Mouse (Mus musculus) spleen, postnatal 14 days (tissue): ENCODE data around the gene Nup85.

Experiments used
- DNase-seq, 2 experiments: peaks; one replicate each; pipeline ENCODE4 v3.0.0; 2021 to 2022; ENCODE audit warnings: low spot score in 2 of 2

Gene Nup85

GRCm38 (mm10) chr11:115613138-115613945 lies 49.1 kb downstream of the Nup85 start:
- no peak for DNase-seq

- no peak for DNase-seq
Observed at GRCm38 (mm10) chr11:115614346-115615107, 50.3 kb downstream of the Nup85 start.

GRCm38 (mm10) chr11:115615108-115615825 lies 51.0 kb downstream of the Nup85 start:
- no peak for DNase-seq

GRCm38 (mm10) chr11:115615875-115616274 lies 51.6 kb downstream of the Nup85 start:
- no peak for DNase-seq

DNA sequence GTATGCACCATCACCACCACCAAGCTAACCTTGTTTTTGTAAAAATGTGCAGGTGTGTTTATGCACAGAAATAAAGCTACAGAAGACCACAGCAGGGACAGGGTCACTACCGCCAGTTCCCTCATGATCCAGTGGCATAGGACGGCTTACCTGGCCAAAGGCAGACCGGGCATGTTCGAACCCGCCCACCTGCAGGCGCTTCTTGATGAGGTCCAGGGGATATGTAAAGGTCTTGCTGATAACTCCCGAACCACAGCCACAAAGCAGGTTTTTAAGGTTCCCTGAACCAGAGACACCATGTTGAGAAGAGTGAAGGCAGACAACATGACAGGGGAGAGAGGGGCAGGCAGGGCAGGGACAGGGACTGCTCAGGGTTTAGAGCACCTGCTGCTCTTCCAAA lies 52.1 kb downstream of the Nup85 start:
- DNase-seq, result no peak

DNA sequence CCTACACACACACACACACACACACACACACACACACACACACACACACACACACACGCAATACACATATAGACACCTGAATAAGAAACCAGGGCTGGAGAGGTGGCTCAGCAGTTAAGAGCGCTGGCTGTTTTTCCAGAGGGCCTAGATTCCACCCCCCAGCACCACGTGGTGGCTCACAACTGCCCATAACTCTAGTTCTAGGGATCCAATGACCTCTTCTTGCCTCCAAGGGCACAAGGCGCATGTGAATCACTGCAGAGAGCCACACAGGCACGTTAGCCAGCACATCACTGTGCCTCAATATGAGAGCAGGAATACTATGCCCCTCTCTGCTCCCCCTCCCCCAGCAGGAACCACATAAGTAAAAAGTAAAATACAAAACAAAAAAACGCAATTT lies 52.7 kb downstream of the Nup85 start:
- no peak for DNase-seq

- no peak for DNase-seq
Observed at GRCm38 (mm10) chr11:115618001-115618400, 53.8 kb downstream of the Nup85 start.

DNA sequence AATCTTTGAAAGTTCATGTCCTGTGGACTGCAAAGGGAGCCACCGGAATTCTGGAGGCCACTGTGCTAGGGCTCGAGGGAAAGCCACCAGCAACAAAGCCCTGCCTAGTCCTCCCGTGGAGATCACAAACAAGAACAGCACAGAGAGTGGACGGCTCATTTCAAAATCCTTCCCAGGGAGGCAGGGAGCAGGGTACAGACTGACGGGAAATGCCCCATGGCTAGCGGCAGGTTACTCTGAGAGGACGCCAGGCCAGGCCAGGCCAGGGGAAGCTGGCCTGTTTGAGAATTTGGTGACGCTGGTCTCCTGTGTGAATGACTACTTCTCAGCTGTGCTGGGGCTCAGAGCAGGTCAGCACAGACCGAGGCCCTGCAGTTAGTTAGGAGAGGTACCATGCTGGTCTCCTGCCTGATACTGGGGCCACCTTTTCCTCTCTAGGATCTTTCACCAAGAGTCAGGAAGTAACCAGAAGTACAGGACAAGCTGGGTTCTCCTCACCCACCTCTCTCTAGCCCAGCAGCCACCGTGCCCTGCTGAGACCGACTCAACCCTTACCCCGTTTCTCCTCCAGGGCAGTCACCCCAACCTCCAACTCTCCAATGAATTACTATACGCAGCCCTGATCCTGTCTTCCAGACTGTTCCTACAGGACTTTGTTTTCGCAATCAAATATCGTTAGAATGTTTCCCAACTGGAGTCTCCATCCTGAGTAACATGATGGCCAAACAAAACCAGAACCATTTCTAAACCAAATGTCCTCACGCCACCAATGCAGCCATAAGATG lies 54.7 kb downstream of the Nup85 start:
- no peak for DNase-seq

- DNase-seq, result no peak
Observed at GRCm38 (mm10) chr11:115619949-115620348, 55.7 kb downstream of the Nup85 start.

GRCm38 (mm10) chr11:115623487-115624070 lies 59.3 kb downstream of the Nup85 start:
- no peak for DNase-seq

GRCm38 (mm10) chr11:115625877-115626276 lies 61.6 kb downstream of the Nup85 start:
- no peak for DNase-seq

DNA sequence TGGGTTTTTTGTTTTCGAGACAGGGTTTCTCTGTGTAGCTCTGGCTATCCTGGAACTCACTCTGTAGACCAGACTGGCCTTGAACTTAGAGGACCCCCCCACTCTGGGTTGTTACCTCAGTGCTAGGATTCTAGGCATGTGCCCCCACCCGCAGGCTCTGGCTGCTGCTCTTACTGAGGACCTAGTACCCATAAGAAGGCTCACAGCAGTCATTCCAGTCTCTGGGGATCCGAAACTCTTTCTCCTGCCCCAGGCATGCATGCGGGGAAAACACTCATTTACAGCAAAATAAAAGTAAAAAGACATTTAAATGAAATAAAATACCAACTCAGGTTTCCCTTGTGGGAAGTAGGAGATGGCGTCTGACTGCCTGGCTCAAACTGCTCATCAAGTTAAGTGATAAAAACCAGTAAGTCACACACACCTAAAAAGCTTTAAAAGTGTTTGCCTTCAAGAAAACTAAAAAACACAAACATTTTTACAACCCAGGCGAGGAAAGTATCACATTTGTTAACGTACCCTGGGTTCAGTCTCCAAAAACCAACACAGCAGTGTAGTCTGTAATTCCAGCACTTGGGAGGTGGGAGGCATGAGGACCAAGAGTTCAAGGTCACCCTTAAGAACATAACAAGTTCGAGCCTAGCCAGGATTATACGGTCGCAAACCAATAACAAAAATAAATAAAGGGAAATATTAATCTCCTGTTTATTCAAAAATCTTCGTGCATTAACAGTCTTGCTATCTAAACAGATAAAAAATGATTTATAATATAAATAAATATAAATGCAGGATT lies 62.8 kb downstream of the Nup85 start:
- no peak for DNase-seq

DNA sequence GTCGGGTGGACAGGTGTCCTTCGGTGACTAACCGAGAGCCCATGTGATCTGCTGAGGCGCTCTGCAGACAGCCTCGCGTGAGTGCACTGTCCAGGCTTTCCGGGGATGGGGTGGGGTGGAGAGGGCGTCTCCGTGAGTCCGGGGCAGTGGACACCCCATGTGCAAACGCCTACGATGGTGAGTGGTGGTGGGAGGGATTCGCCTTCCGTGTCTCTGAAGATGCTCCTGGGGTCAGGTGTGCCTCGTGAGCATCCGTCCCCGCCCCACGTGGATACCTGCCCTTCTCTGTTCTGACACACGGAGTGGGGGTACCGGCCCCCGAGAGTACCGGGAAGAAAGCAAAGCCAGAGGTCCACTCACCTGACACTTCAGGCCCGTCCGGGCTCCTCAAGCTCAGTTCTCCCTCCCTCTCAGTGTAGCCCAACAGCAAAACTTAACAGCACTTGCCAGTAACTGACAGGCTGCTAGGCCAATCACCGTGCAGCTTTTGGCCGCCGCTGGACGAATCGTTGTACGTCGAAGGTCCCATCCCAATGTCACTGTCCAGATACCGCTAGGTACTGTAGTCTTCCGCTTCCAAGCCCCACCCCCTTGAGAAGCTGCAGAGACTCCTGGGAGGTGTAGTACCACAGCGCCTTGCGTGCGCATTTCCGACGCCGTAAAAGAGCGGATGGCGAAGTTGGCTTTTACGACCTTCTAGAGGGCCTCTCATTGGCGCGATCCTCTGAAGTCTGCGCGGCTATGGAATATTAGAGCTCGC lies 63.7 kb downstream of the Nup85 start, which contains the start of gene Slc25a19:
Gene Slc25a19 (minus strand): TSS at position 591 of the 760 bp plus-strand sequence.
- peak; percentile 96 to 97 for DNase-seq

GRCm38 (mm10) chr11:115628465-115629101 lies 64.3 kb downstream of the Nup85 start:
- DNase-seq, result no peak

GRCm38 (mm10) chr11:115629734-115630531 lies 65.7 kb downstream of the Nup85 start:
- DNase-seq, result no peak

GRCm38 (mm10) chr11:115630532-115631504 lies 66.6 kb downstream of the Nup85 start:
- DNase-seq, result peak; percentile 56 to 72

DNA sequence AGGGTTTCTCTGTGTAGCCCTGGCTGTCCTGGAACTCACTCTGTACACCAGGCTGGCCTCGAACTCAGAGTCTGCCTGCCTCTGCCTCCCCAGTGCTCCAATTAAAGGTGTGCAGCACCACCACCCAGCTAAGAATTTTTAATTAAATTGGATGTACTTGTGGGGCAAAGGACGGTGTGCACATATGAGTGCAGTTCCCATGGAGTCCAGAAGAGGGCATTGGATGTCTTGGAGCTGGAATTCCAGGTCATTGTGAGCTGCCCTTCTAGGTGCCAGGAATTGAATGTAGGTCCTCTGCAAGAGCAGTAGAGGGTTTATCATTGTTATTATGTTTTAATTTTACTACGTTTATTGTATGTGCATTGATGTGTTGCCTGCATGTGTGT lies 67.3 kb downstream of the Nup85 start:
- peak in 1 of 2 experiments; percentile 28 for DNase-seq
